Mouse (Mus musculus): ENCODE data around the gene Zfp511.

DNA sequence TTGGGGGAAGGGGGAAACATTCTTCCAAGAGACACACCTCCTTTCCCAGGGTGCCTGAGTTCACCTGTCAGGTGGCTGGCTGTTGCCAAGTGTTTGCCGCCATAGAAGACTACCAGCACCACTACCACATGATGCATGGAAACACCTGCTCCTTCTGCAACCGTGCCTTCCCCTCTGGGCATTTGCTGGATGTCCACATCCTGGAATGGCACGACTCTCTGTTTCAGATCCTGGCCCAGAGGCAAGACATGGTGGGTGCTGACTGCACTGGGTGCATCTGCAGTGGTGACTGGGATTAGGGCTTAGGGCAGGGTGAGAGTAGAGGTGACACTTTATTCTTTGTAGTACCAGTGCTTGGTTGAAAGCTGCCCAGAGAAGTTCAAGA, 972 bp downstream of the Zfp511 start:
- TF ChIP-seq CTCF (IDR thresholded peaks at IDR 0.05; ENCODE audit: borderline replicate concordance, extremely low read depth, insufficient read depth, insufficient read length) (no peak), POLR2A (IDR thresholded peaks at IDR 0.05; ENCODE audit: borderline replicate concordance, extremely low read depth, insufficient read depth, insufficient read length, poor library complexity, severe bottlenecking) (no peak)
